Mouse (Mus musculus) lung, adult 2 months (tissue): ENCODE results near the gene Bicdl1.

Experiments used
- CTCF ChIP-seq: fragments of 200-500 bp; IDR thresholded peaks from 2 replicates; pipeline ENCODE4 v1.5.1; 2011; ENCODE audit warnings: mild to moderate bottlenecking, low read length, control low read depth; ENCODE audit not compliant: insufficient read depth
- POLR2A ChIP-seq: fragments of 200-500 bp; IDR thresholded peaks from 2 replicates; pipeline ENCODE4 v1.6.1; 2011; ENCODE audit warnings: low read depth, mild to moderate bottlenecking, control low read depth, low read length, borderline replicate concordance; ENCODE audit errors: extremely low read depth

GRCm38 (mm10) chr5:115628083-115628482 lies 103.3 kb downstream of the Bicdl1 start:
- no peak for TF ChIP-seq CTCF
- no peak for TF ChIP-seq POLR2A
